9 mouse cellular contexts compared by ENCODE assay signal in genomic region chr7:110779605-110780111, GRCm38 (mm10). TPM values are rescaled to one million over a fixed set of nuclear protein-coding genes. Genes with fewer than 3 reads are reported as not detected.
A peak's percentile ranks its signal among the peaks of the same experiment; 100 is the strongest.
DNase-seq lines count a peak whose midpoint lies in the region; ATAC-seq and TF ChIP-seq lines count a peak whose summit lies in the region.
"Had no signal": no experiment of that assay in that cellular context is flagged by ENCODE, and none has a peak within 500 bp of the region (broad histone marks: within the 10 kb centered on the region; RNA-seq: fewer than 3 reads in every experiment).

No protein-coding gene starts in this region.

- no peak overlapping the region for H3K27ac ChIP-seq in heart, adult 2 months
- H3K27ac ChIP-seq in intestine, embryonic 15.5 days, result no peak overlapping the region

- no peak for TF ChIP-seq CTCF in brain, embryonic 14.5 days (IDR thresholded peaks at IDR 0.05; ENCODE audit: borderline replicate concordance, extremely low read depth, insufficient read depth, insufficient read length)
- no peak for TF ChIP-seq CTCF in heart, adult 2 months (IDR thresholded peaks at IDR 0.05)

- intact Hi-C loops in left cerebral cortex, postnatal 14 days (cut with DNase I), result no loop called here
- intact Hi-C loops in heart, adult 2 months (cut with DNase I), result no loop called here

- peaks cover 18% of the 10 kb centered on the region for H3K36me3 ChIP-seq in heart, adult 2 months (ENCODE audit: control insufficient read depth, insufficient read depth, low read length)
- H3K36me3 ChIP-seq in intestine, embryonic 15.5 days, result no peaks in the 10 kb centered on the region

- H3K79me2 ChIP-seq in heart, adult 2 months (replicated peaks; ENCODE audit: control insufficient read depth, insufficient read depth, low read length), result no peaks in the 10 kb centered on the region; the same call in 1 of the 2 replicates

- H3K4me3 ChIP-seq in heart, adult 2 months, result no peak overlapping the region
- H3K4me3 ChIP-seq in intestine, embryonic 15.5 days (replicated peaks), result no peak overlapping the region

- H3K9me3 ChIP-seq in intestine, embryonic 15.5 days, result no peaks in the 10 kb centered on the region

- no peak for TF ChIP-seq EP300 in heart, adult 2 months (IDR thresholded peaks at IDR 0.05; ENCODE audit: insufficient read depth, low read depth, low read length)

- no peak overlapping the region for H3K9ac ChIP-seq in heart, adult 2 months (ENCODE audit: low read depth, low read length)
- no peak overlapping the region for H3K9ac ChIP-seq in intestine, embryonic 15.5 days

- H3K4me1 ChIP-seq in heart, adult 2 months (ENCODE audit: control insufficient read depth, insufficient read depth, low read length), result peaks cover 23% of the 10 kb centered on the region
- peaks cover 13% of the 10 kb centered on the region for H3K4me1 ChIP-seq in intestine, embryonic 15.5 days (replicated peaks)

- H3K27me3 ChIP-seq in heart, adult 2 months (ENCODE audit: control insufficient read depth, insufficient read depth, low read length), result no peaks in the 10 kb centered on the region
- H3K27me3 ChIP-seq in intestine, embryonic 15.5 days (replicated peaks), result no peaks in the 10 kb centered on the region

- peak; percentile 29; the same call in 1 of the 2 replicates for ATAC-seq in frontal cortex, adult (ENCODE audit: low TSS enrichment)
- ATAC-seq in intestine, embryonic 15.5 days, result no peak

- TF ChIP-seq POLR2A in brain, embryonic 14.5 days (IDR thresholded peaks at IDR 0.05; ENCODE audit: borderline replicate concordance, extremely low read depth, insufficient read depth, insufficient read length, poor library complexity, severe bottlenecking), result no peak
- TF ChIP-seq POLR2A in heart, adult 2 months (IDR thresholded peaks at IDR 0.05; ENCODE audit: insufficient read depth, low read depth, low read length), result no peak

- DNase-seq in frontal cortex, postnatal 25 days (ENCODE audit: low spot score in 2 of 2), result no peak
- DNase-seq in 3T3-L1 (ENCODE audit: low read depth, low spot score), result peak; percentile 52
- peak; percentile 76 for DNase-seq in brain, embryonic 14.5 days (ENCODE audit: low read depth)
- DNase-seq in left cerebral cortex, postnatal 14 days (ENCODE audit: low spot score in 2 of 2), result peak; percentile 55 to 57
- no peak for DNase-seq in kidney, postnatal 10 days
- DNase-seq in heart, adult 2 months, result no peak
- DNase-seq: heart, postnatal 10 days had no signal

- no peak overlapping the region for H3K4me2 ChIP-seq in intestine, embryonic 15.5 days (replicated peaks)

- WGBS in heart, adult 2 months, result 88% methylated on average over 8 of the region's 8 CpGs
- 88% methylated on average over 8 of the region's 8 CpGs for WGBS in intestine, embryonic 15.5 days

RNA-seq across cellular contexts. Expression of gene Ampd3, which starts 11.7 kb away (rescaled TPM):
- polyA plus RNA-seq in brain, embryonic 14.5 days (2012; rRNA removed), result 5.3 and 7.6 TPM in 2 replicates
- total RNA-seq in left cerebral cortex, postnatal 14 days (2021), result 10 to 100 TPM; 23.6 to 28.2 TPM
- 10 to 100 TPM; 38.9 to 43.6 TPM for total RNA-seq in heart, adult 2 months (2021)
- 29.9 and 40.4 TPM in 2 replicates for polyA plus RNA-seq in heart, adult 2 months (2012; rRNA removed)
- polyA plus RNA-seq in intestine, embryonic 15.5 days (2015; fragmentation: Nextera tagmentation; extraction: Ambion mirVana), result 4.1 and 4.8 TPM in 2 replicates

Comparison
In these comparisons a context has a peak if more than half of its experiments do, and no peak if none do; other contexts are left out.
1. DNase-seq: peak in 3T3-L1 (single experiment), brain, embryonic 14.5 days (single experiment) and left cerebral cortex, postnatal 14 days (2 of 2); none in frontal cortex, postnatal 25 days (0 of 2), kidney, postnatal 10 days (single experiment) and heart, adult 2 months (0 of 2).